Mouse (Mus musculus): ENCODE measurements around the gene Hmgxb4. TPM values are rescaled to one million over a fixed set of nuclear protein-coding genes. Genes with fewer than 3 reads are reported as not detected.

The Hmgxb4 gene
- polyA plus RNA-seq, 1 experiment from 2014 or later, result 54.6 TPM

- Histone ChIP-seq H3K9ac (peak overlapping the region; percentile 99), H3K4me1 (ENCODE audit: insufficient read depth) (no peaks in the 10 kb centered on the region), H3K4me3 (ENCODE audit: low read depth, low read length) (peak overlapping the region; percentile 86), H3K4me2 (peak overlapping the region; percentile 56), H3K27ac (ENCODE audit: low read depth) (peak overlapping the region; percentile 97), H3K27me3 (ENCODE audit: insufficient read depth, low read length) (no peaks in the 10 kb centered on the region), H3K9me3 (ENCODE audit: low read depth, low read length) (no peaks in the 10 kb centered on the region), H3K36me3 (ENCODE audit: insufficient read depth) (peaks cover 4% of the 10 kb centered on the region)
- no peak for TF ChIP-seq CTCF (IDR thresholded peaks at IDR 0.05; ENCODE audit: low read depth)
- DNase-seq (peak; percentile 94), ATAC-seq (ENCODE audit: insufficient read depth) (peak; percentile 95)
- under 1% methylated on average over 91 of the region's 111 CpGs for WGBS
These were observed 607 bp downstream of the Hmgxb4 start for GRCm38 (mm10) chr8:74993475-74994451.

GRCm38 (mm10) chr8:74994540-74994939 lies 1.4 kb downstream of the Hmgxb4 start:
- TF ChIP-seq CTCF (IDR thresholded peaks at IDR 0.05; ENCODE audit: low read depth), result no peak
- Histone ChIP-seq H3K4me1 (ENCODE audit: insufficient read depth) (no peaks in the 10 kb centered on the region), H3K36me3 (ENCODE audit: insufficient read depth) (peaks cover 11% of the 10 kb centered on the region), H3K27ac (ENCODE audit: low read depth) (peak overlapping the region; percentile 97), H3K9ac (peak overlapping the region; percentile 99), H3K4me2 (peak overlapping the region; percentile 56), H3K9me3 (ENCODE audit: low read depth, low read length) (no peaks in the 10 kb centered on the region), H3K4me3 (ENCODE audit: low read depth, low read length) (peak overlapping the region; percentile 86), H3K27me3 (ENCODE audit: insufficient read depth, low read length) (no peaks in the 10 kb centered on the region)
- DNase-seq (peak; percentile 52), ATAC-seq (ENCODE audit: insufficient read depth) (0 out of 2 replicates have a peak, but pooled peaks have one; percentile 23)
- WGBS, result 5% methylated on average over 7 of the region's 7 CpGs

DNA sequence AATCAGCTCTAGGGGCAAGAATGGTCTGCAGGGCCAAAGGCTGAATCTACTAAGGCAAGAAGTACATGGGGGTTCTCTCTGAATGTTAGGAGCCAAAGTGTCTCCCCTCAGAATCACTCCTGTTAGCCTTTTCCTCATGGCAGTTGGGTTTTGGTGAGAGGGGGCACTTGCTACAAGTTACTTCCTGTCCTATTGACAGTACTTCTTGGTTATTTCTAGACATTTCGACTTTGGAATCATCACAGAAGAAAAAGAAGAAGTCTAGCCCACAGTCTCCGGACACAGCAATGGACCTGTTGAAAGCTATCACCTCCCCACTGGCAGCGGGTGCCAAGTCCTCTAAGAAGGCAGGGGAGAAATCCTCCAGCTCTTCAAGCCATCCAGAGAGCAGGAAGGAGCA lies 7.3 kb downstream of the Hmgxb4 start:
- no peak for DNase-seq
- no peak overlapping the region for H3K27ac ChIP-seq (ENCODE audit: low read depth)
- WGBS, result 93% methylated on average over 3 of the region's 3 CpGs
- H3K9me3 ChIP-seq (ENCODE audit: low read depth, low read length), result no peaks in the 10 kb centered on the region
- no peaks in the 10 kb centered on the region for H3K4me1 ChIP-seq (ENCODE audit: insufficient read depth)
- H3K9ac ChIP-seq, result no peak overlapping the region
- no peak overlapping the region for H3K4me3 ChIP-seq (ENCODE audit: low read depth, low read length)
- TF ChIP-seq CTCF (IDR thresholded peaks at IDR 0.05; ENCODE audit: low read depth), result no peak
- H3K4me2 ChIP-seq, result no peak overlapping the region
- ATAC-seq (ENCODE audit: insufficient read depth), result no peak
- H3K36me3 ChIP-seq (ENCODE audit: insufficient read depth), result peaks cover 54% of the 10 kb centered on the region
- H3K27me3 ChIP-seq (ENCODE audit: insufficient read depth, low read length), result no peaks in the 10 kb centered on the region

DNA sequence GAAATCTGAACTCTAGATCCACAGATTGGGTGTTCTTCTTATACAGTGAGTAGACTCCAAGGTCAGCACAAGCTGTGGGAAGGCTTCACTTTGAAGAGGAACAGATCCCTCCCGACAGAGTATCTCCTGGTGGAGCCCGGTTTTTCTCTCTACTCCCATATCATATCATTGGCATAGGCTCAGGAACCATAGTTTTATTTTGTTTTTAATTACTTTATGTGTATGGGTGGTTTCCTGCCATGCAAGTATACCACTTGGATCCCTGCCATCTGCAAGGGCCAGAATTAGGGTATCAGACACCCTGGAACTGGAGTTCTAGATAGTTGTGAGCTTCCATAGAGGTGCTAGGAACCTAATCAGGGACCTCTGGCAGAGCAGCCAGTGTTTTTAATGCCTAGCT lies 15.7 kb downstream of the Hmgxb4 start:
- 95% methylated on average over 2 of the region's 2 CpGs for WGBS
- Histone ChIP-seq H3K4me2 (no peak overlapping the region), H3K4me3 (ENCODE audit: low read depth, low read length) (no peak overlapping the region), H3K4me1 (ENCODE audit: insufficient read depth) (no peaks in the 10 kb centered on the region), H3K9ac (no peak overlapping the region), H3K36me3 (ENCODE audit: insufficient read depth) (peaks cover 49% of the 10 kb centered on the region), H3K27me3 (ENCODE audit: insufficient read depth, low read length) (no peaks in the 10 kb centered on the region), H3K9me3 (ENCODE audit: low read depth, low read length) (no peaks in the 10 kb centered on the region), H3K27ac (ENCODE audit: low read depth) (no peak overlapping the region)
- no peak for TF ChIP-seq CTCF (IDR thresholded peaks at IDR 0.05; ENCODE audit: low read depth)
- no peak for ATAC-seq (ENCODE audit: insufficient read depth)
- DNase-seq, result no peak

GRCm38 (mm10) chr8:75013557-75013956 lies 20.4 kb downstream of the Hmgxb4 start:
- TF ChIP-seq CTCF (IDR thresholded peaks at IDR 0.05; ENCODE audit: low read depth), result no peak
- H3K4me1 ChIP-seq (ENCODE audit: insufficient read depth), result 0 out of 2 replicates have a peak, but pooled peaks cover 4% of the 10 kb centered on the region
- H3K4me2 ChIP-seq, result no peak overlapping the region
- 48% methylated on average over 2 of the region's 2 CpGs for WGBS
- ATAC-seq (ENCODE audit: insufficient read depth), result no peak
- no peaks in the 10 kb centered on the region for H3K27me3 ChIP-seq (ENCODE audit: insufficient read depth, low read length)
- H3K4me3 ChIP-seq (ENCODE audit: low read depth, low read length), result no peak overlapping the region
- DNase-seq, result no peak
- H3K36me3 ChIP-seq (ENCODE audit: insufficient read depth), result peaks cover 39% of the 10 kb centered on the region
- no peak overlapping the region for H3K27ac ChIP-seq (ENCODE audit: low read depth)
- no peak overlapping the region for H3K9ac ChIP-seq
- H3K9me3 ChIP-seq (ENCODE audit: low read depth, low read length), result no peaks in the 10 kb centered on the region

- DNase-seq, result no peak
- H3K4me2 ChIP-seq, result no peak overlapping the region
- H3K27ac ChIP-seq (ENCODE audit: low read depth), result no peak overlapping the region
- H3K36me3 ChIP-seq (ENCODE audit: insufficient read depth), result peaks cover 35% of the 10 kb centered on the region
- H3K9ac ChIP-seq, result no peak overlapping the region
- 0 out of 2 replicates have a peak, but pooled peaks cover 4% of the 10 kb centered on the region for H3K4me1 ChIP-seq (ENCODE audit: insufficient read depth)
- H3K27me3 ChIP-seq (ENCODE audit: insufficient read depth, low read length), result no peaks in the 10 kb centered on the region
- H3K9me3 ChIP-seq (ENCODE audit: low read depth, low read length), result no peaks in the 10 kb centered on the region
- ATAC-seq (ENCODE audit: insufficient read depth), result no peak
- WGBS, result 54% methylated on average over 3 of the region's 3 CpGs
- no peak for TF ChIP-seq CTCF (IDR thresholded peaks at IDR 0.05; ENCODE audit: low read depth)
- H3K4me3 ChIP-seq (ENCODE audit: low read depth, low read length), result no peak overlapping the region
These were observed 20.8 kb downstream of the Hmgxb4 start for GRCm38 (mm10) chr8:75013964-75014363.

DNA sequence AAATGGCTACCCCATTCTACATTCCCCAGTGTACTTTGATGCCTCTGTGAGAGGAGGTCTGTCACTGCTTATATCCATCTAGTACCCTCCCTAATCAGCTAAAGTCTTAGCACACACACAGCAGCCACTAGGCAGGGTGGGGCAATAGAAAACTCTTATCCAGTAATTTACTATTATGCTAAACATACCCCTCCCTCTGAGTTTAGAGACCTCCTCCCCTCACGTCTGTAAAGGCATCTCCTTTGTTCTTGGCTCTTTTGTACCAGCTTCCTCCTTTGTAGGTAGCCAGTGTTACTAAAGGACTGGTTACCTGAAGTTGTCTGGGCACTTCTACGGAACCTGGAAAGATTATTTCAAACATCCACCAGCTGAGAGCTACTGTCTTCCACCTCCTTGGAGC lies 22.8 kb downstream of the Hmgxb4 start:
- no peaks in the 10 kb centered on the region for H3K27me3 ChIP-seq (ENCODE audit: insufficient read depth, low read length)
- H3K36me3 ChIP-seq (ENCODE audit: insufficient read depth), result peaks cover 36% of the 10 kb centered on the region
- no peak for DNase-seq
- no peak overlapping the region for H3K9ac ChIP-seq
- no peak for ATAC-seq (ENCODE audit: insufficient read depth)
- no peak overlapping the region for H3K27ac ChIP-seq (ENCODE audit: low read depth)
- TF ChIP-seq CTCF (IDR thresholded peaks at IDR 0.05; ENCODE audit: low read depth), result no peak
- no peaks in the 10 kb centered on the region for H3K9me3 ChIP-seq (ENCODE audit: low read depth, low read length)
- 53% methylated on average over 2 of the region's 2 CpGs for WGBS
- no peak overlapping the region for H3K4me3 ChIP-seq (ENCODE audit: low read depth, low read length)
- H3K4me1 ChIP-seq (ENCODE audit: insufficient read depth), result 0 out of 2 replicates have a peak, but pooled peaks cover 4% of the 10 kb centered on the region
- no peak overlapping the region for H3K4me2 ChIP-seq
